Mouse (Mus musculus) liver, embryonic 14 days (tissue): ENCODE measurements around the gene Gins3. TPM values are rescaled to one million over a fixed set of nuclear protein-coding genes. Genes with fewer than 3 reads are reported as not detected.

Source experiments
- polyA plus RNA-seq: library from polyadenylated mRNA; depleted of rRNA; stranded (reverse); fragments of >200 nt; gene quantifications from 2 replicates; pipeline ENCODE4 v1.2.3, GENCODE M21; 2012; rRNA removed

Gene Gins3
- 5.7 and 6.4 TPM in 2 replicates for polyA plus RNA-seq

GRCm38 (mm10) chr8:95633262-95634062 is at the start of gene Gins3:
Gins3 (plus strand) TSS chr8:95633453.

GRCm38 (mm10) chr8:95676631-95677030 is 43.4 kb downstream of the Gins3 start, which contains the start of gene Ndrg4:
Ndrg4 (plus strand) TSS chr8:95676980.

Other genes starting within 250 kb of the Gins3 start
- gene Cfap20, start 198.6 kb upstream of the Gins3 start, polyA plus RNA-seq = 30.2 and 30.4 TPM in 2 replicates
- 13.0 and 15.3 TPM in 2 replicates for gene Csnk2a2, start 143.4 kb upstream of the Gins3 start, polyA plus RNA-seq
- not detected in 2 replicates for gene Ccdc113, start 99.4 kb upstream of the Gins3 start, polyA plus RNA-seq
- not detected in 2 replicates for gene Prss54, start 57.1 kb upstream of the Gins3 start, polyA plus RNA-seq
- 0.86 and 1.2 TPM in 2 replicates for gene Ndrg4, start 43.5 kb downstream of the Gins3 start, polyA plus RNA-seq
- 16.2 and 17.8 TPM in 2 replicates for gene Setd6, start 82.4 kb downstream of the Gins3 start, polyA plus RNA-seq
- gene Cnot1, start 174.0 kb downstream of the Gins3 start, polyA plus RNA-seq = 35.6 and 42.9 TPM in 2 replicates
- 75.4 and 82.9 TPM in 2 replicates for gene Sap18b, start 191.9 kb downstream of the Gins3 start, polyA plus RNA-seq
- gene Slc38a7, start 220.1 kb downstream of the Gins3 start, polyA plus RNA-seq = 4.4 and 5.2 TPM in 2 replicates